Mouse (Mus musculus) cerebellum, adult 18-20 months (tissue): ENCODE measurements around the gene Tomm40.

Source experiments
- DNase-seq, 2 experiments: peaks; one replicate each; pipeline ENCODE4 v3.0.0; 2021

Tomm40 gene

DNA sequence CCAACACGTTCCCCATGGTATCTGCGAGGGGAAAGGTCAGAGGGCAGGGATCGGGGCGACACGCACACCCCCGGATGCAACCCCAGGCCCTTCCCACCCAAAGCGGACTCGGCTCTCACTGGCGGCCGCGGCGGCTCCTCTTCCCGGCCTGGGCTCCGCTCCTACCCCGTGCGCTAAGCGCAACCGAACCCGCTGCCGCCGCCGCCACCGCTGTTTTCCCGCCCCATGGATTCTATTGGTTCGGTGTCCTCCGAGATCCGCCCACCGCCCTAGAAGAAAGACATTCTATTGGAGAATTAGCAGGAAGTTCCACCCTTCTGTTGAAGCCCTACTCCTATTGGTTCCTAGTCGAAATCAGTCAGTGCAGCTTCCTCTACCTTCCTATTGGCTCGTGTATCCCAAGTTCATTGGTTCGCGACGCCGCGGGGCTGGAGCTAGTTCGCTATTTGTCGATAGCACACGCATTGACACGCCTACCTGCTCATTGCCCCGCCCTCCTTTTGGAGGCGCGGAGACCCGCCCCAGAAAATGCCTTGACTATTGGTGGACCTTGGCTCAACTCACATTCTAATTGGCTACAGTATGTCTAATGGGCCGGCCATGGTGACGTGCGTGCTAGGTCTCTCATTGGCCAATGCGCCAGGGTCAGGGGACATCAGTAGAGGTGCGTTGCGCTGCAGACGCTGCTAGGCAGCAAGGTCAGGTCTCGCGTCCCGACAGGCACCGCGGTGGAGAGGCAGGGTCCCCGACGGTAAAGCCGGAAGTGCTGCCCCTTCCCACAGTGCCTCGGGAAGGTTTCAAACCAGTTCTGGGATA is at the start of gene Tomm40:
Gene Tomm40 (minus strand): TSS at position 200 of the 816 bp plus-strand sequence.
- peak; percentile 97 to 100 for DNase-seq

GRCm38 (mm10) chr7:19764581-19764980 is 49.3 kb upstream of the Tomm40 start:
- DNase-seq, result no peak

- no peak for DNase-seq
These were observed 48.7 kb upstream of the Tomm40 start for GRCm38 (mm10) chr7:19763829-19764477.

- DNase-seq, result no peak
These were observed 47.0 kb upstream of the Tomm40 start for GRCm38 (mm10) chr7:19762283-19762682.

- no peak for DNase-seq
These were observed 44.8 kb upstream of the Tomm40 start for GRCm38 (mm10) chr7:19760021-19760420.

DNA sequence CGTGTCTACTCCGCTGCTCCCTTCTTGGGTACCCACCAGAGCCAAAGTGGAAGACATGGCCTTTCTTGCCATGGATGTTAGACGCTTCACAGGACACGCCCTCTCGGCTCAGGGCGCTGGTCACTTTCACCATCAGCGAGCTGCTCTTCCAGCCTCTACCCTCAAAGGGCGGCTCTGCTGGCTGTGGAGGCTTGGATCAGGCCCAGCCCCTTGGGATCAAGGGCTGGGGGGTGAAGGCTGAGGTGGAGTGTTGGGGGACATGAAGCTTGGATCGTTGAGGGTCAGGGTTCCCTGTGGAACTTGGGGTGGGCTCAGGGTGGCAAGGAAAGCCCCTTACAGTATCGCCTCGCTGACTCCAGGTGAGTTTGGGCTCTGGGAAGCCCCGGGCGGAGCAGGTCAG is 43.4 kb upstream of the Tomm40 start:
- no peak for DNase-seq

- DNase-seq, result no peak
These were observed 40.9 kb upstream of the Tomm40 start for GRCm38 (mm10) chr7:19755851-19756786.

- no peak for DNase-seq
These were observed 39.8 kb upstream of the Tomm40 start for GRCm38 (mm10) chr7:19755008-19755407.

- no peak for DNase-seq
These were observed 38.8 kb upstream of the Tomm40 start for GRCm38 (mm10) chr7:19754065-19754464.

- DNase-seq, result no peak
These were observed 38.3 kb upstream of the Tomm40 start for GRCm38 (mm10) chr7:19753587-19753986.

- DNase-seq, result no peak
These were observed 37.4 kb upstream of the Tomm40 start for GRCm38 (mm10) chr7:19752652-19753051.

GRCm38 (mm10) chr7:19751070-19751383 is 35.8 kb upstream of the Tomm40 start:
- DNase-seq, result no peak

DNA sequence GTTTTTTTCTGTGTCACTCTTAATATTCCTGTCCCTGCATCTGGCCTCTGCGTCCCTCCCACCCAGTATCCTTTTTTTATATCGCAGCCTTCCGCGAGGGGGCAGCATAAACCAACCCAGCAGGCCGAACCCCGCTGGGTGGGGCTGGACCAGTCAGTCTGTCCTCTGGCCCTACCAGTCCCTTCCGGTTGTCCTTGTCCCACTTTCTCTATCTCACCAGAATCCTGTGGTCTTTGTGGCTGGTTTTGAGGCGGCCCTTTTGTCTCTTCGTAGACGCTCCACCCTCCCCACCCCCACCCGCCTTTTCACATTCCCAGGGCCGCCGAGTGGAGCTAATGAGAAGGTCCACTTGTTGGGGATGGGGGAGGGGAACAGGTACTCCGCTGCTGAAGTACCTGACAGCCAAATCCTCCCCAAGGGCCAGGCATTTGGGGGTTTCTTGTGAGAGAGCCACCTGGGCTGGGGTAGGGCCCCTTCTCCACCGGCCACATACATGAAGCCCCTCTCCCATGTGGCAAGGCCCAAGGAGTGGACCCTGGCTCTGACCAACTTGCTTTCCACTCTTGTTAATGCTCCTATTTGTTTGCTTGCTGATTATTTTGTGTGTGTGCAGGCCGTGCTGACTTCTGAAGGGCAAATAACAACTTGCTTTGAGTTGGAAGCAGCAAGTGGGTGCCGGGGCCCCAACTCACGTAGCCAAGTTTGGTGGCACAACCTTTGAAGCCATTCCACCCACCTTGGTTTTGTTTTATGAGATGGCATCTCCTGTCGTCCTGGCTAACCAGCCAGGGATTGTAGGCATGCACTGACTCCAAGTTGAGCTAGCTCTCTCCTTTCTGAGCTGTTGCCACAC is 35.2 kb upstream of the Tomm40 start, which contains the start of gene Nectin2:
Gene Nectin2 (minus strand): TSS at position 267 of the 853 bp plus-strand sequence.
- DNase-seq, result peak; percentile 49 to 53

DNA sequence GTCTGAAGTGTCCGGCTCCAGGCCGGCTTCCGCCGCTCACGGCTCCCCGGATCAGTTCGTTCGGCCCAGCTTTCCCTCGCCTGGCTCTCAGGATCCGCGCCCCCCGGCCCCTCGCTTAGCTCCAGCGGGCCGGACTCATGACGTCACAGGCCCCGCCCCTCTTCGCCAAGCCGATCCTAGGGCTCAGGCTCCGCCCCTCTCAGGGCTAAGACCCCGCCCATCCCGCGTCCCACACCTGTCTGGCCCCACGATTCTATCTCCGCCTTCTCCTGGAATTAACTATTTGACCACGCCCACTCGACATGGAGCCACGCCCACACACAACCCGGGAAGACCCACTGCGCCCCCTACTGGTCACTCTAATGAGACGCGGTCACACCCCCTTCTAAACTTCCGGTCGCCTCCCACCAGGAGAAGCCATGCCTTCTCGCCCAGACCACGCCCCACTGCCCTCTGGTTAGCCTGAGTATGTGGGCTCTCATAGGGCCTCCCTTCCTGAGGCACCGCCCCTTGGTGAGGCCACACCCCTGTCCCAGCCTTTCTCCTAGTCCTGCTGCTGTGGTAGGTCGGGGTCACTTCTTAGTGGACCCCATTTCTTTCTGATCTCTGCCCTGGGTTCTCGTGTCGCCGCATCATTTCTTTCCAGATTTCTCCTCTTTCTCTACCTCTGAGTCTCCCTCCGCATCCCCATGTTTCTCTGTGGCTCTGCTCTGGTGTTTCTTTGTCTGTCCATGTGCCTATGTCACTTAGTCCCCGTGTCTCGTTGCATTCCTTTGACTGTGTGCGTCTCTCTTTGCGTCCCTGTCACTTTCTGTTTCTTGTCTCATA is 34.4 kb upstream of the Tomm40 start:
- DNase-seq, result peak; percentile 64 to 67

GRCm38 (mm10) chr7:19748219-19749195 is 33.3 kb upstream of the Tomm40 start:
- peak in 1 of 2 experiments; percentile 8 for DNase-seq

- DNase-seq, result no peak
These were observed 32.4 kb upstream of the Tomm40 start for GRCm38 (mm10) chr7:19747420-19748218.

DNA sequence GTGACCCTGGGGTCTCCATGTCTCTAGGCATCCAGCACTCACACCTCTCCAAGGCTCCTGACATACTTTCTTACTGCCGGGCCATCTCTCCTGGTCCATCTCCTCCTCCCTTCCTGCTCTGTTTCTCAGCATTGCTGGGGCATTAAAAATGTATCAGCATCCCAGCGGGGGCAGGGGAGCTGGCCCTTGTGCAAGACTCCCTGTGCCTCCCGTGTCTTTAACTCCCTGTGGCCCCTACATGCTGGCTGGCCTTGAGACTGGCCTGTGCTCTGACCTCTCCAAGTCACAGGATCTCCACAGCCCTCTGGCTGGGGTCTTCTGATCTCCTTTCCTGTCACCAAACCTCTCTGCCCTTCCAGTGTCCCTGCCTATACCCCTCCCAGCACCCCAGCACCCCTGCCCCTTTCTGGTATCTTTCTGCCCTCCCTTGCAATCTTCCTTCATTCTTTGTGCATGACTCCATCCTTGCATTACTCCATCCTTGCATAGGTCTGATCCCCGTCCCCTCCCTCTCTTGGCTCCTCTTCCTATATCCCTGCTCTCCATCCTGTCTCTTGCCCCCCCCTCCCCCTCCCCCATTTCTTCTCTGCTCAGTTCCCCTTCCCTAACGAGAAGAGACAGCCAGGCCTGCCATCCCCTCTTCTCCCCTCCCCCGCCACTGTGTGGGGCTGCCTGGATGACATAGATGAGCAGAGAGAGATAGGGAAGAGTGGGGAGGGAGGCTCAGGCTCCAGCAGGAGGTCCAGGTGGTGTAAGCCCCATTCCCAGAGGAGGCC is 31.4 kb upstream of the Tomm40 start:
- DNase-seq, result no peak

GRCm38 (mm10) chr7:19745971-19746370 is 30.7 kb upstream of the Tomm40 start:
- DNase-seq, result no peak
